Mouse (Mus musculus) heart, postnatal 0 days (tissue): ENCODE measurements at regions not wholly inside any gene's neighbourhood (a gene's known extent, or its start where the extent isn't known, plus 50 kb on each side); places are given as distances from the start of the nearest gene placed in this dataset.
A peak's percentile ranks its signal among the peaks of the same experiment; 100 is the strongest.

Experiments
- CTCF ChIP-seq: IDR thresholded peaks from 2 replicates; pipeline ENCODE4 v1.5.1; 2016; ENCODE audit warnings: antibody characterized with exemption, control low read depth, low read depth
- EP300 ChIP-seq: IDR thresholded peaks from 2 replicates; pipeline ENCODE4 v1.6.1; 2016; ENCODE audit warnings: antibody characterized with exemption, low read depth

GRCm38 (mm10) chr7:135792918-135793317, 76.8 kb upstream of the Mki67 start:
- TF ChIP-seq CTCF, result peak; percentile 54
- no peak for TF ChIP-seq EP300
